Mouse (Mus musculus) stomach, embryonic 15.5 days (tissue): ENCODE measurements around the gene Olfr652. TPM values are rescaled to one million over a fixed set of nuclear protein-coding genes. Genes with fewer than 3 reads are reported as not detected.

Source experiments
- ATAC-seq: fragments of 200-750 bp; cut with Nextera tagmentation; 2 replicates; pipeline ENCODE4 v1.8.0; 2017; ENCODE audit warnings: low read depth, moderate number of reproducible peaks, moderate TSS enrichment; ENCODE audit not compliant: insufficient read depth, low FRiP score
- H3K27ac ChIP-seq: fragments of 300-500 bp; sonication (generic); 2 replicates; pipeline ENCODE4 v1.5.1; 2015; ENCODE audit warnings: mild to moderate bottlenecking, inconsistent platforms
- H3K27me3 ChIP-seq: fragments of 300-500 bp; sonication (generic); replicated peaks from 2 replicates; pipeline ENCODE4 v1.6.1; 2015; ENCODE audit warnings: inconsistent platforms
- H3K36me3 ChIP-seq: fragments of 300-500 bp; sonication (generic); 2 replicates; pipeline ENCODE4 v1.6.1; 2015; ENCODE audit warnings: inconsistent platforms
- H3K4me1 ChIP-seq: fragments of 300-500 bp; sonication (generic); 2 replicates; pipeline ENCODE4 v1.6.1; 2015; ENCODE audit warnings: inconsistent platforms
- H3K4me2 ChIP-seq: fragments of 300-500 bp; sonication (generic); 2 replicates; pipeline ENCODE4 v1.6.1; 2015; ENCODE audit warnings: mild to moderate bottlenecking, inconsistent platforms
- H3K4me3 ChIP-seq: fragments of 300-500 bp; sonication (generic); replicated peaks from 2 replicates; pipeline ENCODE4 v1.5.1; 2015; ENCODE audit warnings: inconsistent platforms
- H3K9ac ChIP-seq: fragments of 300-500 bp; sonication (generic); 2 replicates; pipeline ENCODE4 v1.6.1; 2015; ENCODE audit warnings: inconsistent platforms
- H3K9me3 ChIP-seq: fragments of 300-500 bp; sonication (generic); 2 replicates; pipeline ENCODE4 v1.6.1; 2016; ENCODE audit warnings: inconsistent platforms
- WGBS: fragments of 180-500 bp; shearing (Covaris S2); methylation state at CpG from one replicate; pipeline ENCODE4 v1.1.7; 2015; 5-methylcytosine and 5-hydroxymethylcytosine counted together
- polyA plus RNA-seq: library from polyadenylated mRNA; unstranded; fragments of >200 nt; fragmentation: Nextera tagmentation; extraction: Ambion mirVana; gene quantifications from 2 replicates; pipeline ENCODE4 v1.2.1, GENCODE M21; 2015

Olfr652 gene
- not detected in 2 replicates for polyA plus RNA-seq

DNA sequence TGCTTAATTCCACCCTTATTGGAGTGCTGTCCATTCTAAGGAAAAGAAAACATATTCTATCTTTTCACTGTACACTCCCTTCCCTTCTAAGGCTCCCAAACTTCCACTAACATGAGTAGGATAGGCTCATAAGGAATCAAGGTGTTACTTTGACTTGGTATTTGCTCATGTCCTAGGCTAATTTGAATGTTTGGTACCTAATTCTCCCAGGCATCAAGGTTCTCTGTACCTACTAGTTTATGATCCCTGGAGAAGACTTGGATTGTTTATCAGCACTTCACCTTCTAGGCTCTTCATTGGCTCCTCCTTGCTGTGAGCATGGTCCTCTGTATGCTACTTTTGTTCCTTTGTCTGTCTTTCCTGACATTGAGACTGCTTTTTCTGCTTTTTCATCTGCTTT, at the start of gene Olfr652:
Gene Olfr652, plus strand, starts transcription at position 301 of the 400 bp plus-strand sequence.
- H3K4me2 ChIP-seq: no peak within 1 kb of the TSS
- no peak within 1 kb of the TSS for H3K9ac ChIP-seq
- H3K9me3 ChIP-seq: no peaks in the 10 kb centered on the region
- H3K4me1 ChIP-seq: no peaks in the 10 kb centered on the region
- no peaks in the 10 kb centered on the region for H3K36me3 ChIP-seq
- no peaks in the 10 kb centered on the region for H3K27me3 ChIP-seq
- no peak within 1 kb of the TSS for H3K4me3 ChIP-seq
- H3K27ac ChIP-seq: no peak within 1 kb of the TSS
- ATAC-seq: no peak

- WGBS: 80% methylated on average over 5 of the region's 5 CpGs
- ATAC-seq: no peak
- no peak within 1 kb of the TSS for H3K4me3 ChIP-seq
Observed at GRCm38 (mm10) chr7:104549833-104550232, 10.9 kb upstream of the Olfr652 start, which contains the start of gene Olfr651. Gene Olfr651, plus strand, starts transcription at chr7:104550133.

DNA sequence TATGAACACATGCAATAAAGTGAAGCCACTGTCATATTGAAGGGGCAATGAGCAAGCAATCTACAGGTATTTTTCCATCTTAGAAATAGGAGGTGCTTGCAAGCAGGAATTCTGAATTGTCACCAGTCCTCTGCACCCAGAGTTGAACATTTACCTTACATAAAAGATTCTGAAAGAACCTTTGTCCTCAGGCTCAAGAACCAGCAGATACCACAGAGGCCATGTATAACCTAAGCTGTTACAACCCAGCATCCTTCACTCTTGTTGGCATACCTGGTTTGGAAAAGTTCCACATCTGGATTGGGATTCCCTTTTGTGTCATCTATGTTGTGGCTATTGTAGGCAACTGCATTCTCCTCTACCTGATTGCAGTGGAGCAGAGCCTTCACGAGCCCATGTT, 8.0 kb upstream of the Olfr652 start:
- Histone ChIP-seq H3K27ac (no peak overlapping the region), H3K4me2 (no peak overlapping the region), H3K9me3 (no peaks in the 10 kb centered on the region), H3K4me3 (no peak overlapping the region), H3K27me3 (no peaks in the 10 kb centered on the region), H3K4me1 (no peaks in the 10 kb centered on the region), H3K9ac (no peak overlapping the region), H3K36me3 (no peaks in the 10 kb centered on the region)
- WGBS: 60% methylated on average over 1 of the region's 1 CpGs
- ATAC-seq: no peak

More at GRCm38 (mm10) chr7:104549833-104550232, 10.9 kb upstream of the Olfr652 start, which contains the start of gene Olfr651:
- Histone ChIP-seq H3K4me2 (no peak within 1 kb of the TSS), H3K36me3 (no peaks in the 10 kb centered on the region), H3K9me3 (no peaks in the 10 kb centered on the region), H3K9ac (no peak within 1 kb of the TSS), H3K27me3 (no peaks in the 10 kb centered on the region), H3K27ac (no peak within 1 kb of the TSS), H3K4me1 (no peaks in the 10 kb centered on the region)

DNA sequence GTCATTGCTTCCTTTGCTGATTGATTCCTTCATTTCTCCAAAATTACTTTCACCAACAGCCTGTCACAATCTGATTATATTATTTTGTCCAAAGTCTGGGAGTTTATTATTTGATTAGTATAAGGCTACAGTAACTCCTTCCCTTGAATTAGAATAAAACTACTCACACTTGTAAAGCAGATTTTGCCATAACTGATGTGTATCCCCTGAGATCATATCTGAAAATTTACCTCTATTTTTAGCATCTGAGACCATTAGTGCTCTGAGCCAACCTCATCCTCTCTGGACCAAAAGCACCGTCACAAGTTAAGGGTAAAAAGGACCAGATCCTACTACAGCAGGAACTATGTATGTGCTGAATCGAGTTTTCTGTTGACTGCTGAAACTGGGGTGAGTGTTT, 16.3 kb downstream of the Olfr652 start, which contains the start of gene Olfr653:
Gene Olfr653, plus strand, starts transcription at position 301 of the 400 bp plus-strand sequence.
- no peaks in the 10 kb centered on the region for H3K27me3 ChIP-seq
- ATAC-seq: no peak
- no peak within 1 kb of the TSS for H3K4me2 ChIP-seq
- no peaks in the 10 kb centered on the region for H3K9me3 ChIP-seq
- no peak within 1 kb of the TSS for H3K9ac ChIP-seq
- WGBS: 52% methylated on average over 2 of the region's 2 CpGs
- H3K4me1 ChIP-seq: no peaks in the 10 kb centered on the region
- H3K4me3 ChIP-seq: no peak within 1 kb of the TSS
- no peak within 1 kb of the TSS for H3K27ac ChIP-seq
- H3K36me3 ChIP-seq: no peaks in the 10 kb centered on the region

GRCm38 (mm10) chr7:104580846-104581245, 20.1 kb downstream of the Olfr652 start:
- no peak overlapping the region for H3K27ac ChIP-seq
- no peaks in the 10 kb centered on the region for H3K27me3 ChIP-seq
- H3K4me1 ChIP-seq: no peaks in the 10 kb centered on the region
- H3K9me3 ChIP-seq: no peaks in the 10 kb centered on the region
- H3K36me3 ChIP-seq: no peaks in the 10 kb centered on the region
- no peak overlapping the region for H3K4me2 ChIP-seq
- H3K9ac ChIP-seq: no peak overlapping the region
- ATAC-seq: no peak
- 86% methylated on average over 4 of the region's 4 CpGs for WGBS
- H3K4me3 ChIP-seq: no peak overlapping the region

- H3K27ac ChIP-seq: no peak overlapping the region
- no peak overlapping the region for H3K4me3 ChIP-seq
- H3K27me3 ChIP-seq: no peaks in the 10 kb centered on the region
- H3K4me1 ChIP-seq: no peaks in the 10 kb centered on the region
- no peaks in the 10 kb centered on the region for H3K9me3 ChIP-seq
- ATAC-seq: no peak
- H3K4me2 ChIP-seq: no peak overlapping the region
- H3K9ac ChIP-seq: no peak overlapping the region
- 79% methylated on average over 4 of the region's 4 CpGs for WGBS
- no peaks in the 10 kb centered on the region for H3K36me3 ChIP-seq
Observed at GRCm38 (mm10) chr7:104581429-104581828, 20.7 kb downstream of the Olfr652 start.

DNA sequence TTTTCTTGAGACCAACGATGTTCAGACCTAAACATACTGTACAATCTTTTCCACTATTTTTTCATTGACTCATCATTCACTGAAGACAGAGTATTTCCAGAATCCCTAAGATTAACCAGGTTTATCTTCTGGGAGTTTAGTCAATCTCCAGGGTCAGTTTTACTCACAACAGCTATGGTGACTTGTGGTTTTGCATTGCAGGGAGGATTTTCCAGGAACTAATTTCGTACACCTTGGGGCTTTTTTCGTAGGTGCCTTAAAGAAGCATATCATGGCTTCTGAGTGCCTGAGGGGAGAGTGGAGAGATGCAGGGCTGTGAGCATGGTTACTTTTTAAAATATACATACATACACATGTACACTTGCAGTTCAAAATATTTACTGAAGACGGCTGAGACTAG, 26.0 kb downstream of the Olfr652 start, which contains the start of gene Olfr654:
Gene Olfr654, plus strand, starts transcription at position 301 of the 400 bp plus-strand sequence.
- H3K4me1 ChIP-seq: no peaks in the 10 kb centered on the region
- no peaks in the 10 kb centered on the region for H3K9me3 ChIP-seq
- no peak within 1 kb of the TSS for H3K4me2 ChIP-seq
- H3K27ac ChIP-seq: no peak within 1 kb of the TSS
- no peak within 1 kb of the TSS for H3K9ac ChIP-seq
- ATAC-seq: no peak
- H3K36me3 ChIP-seq: no peaks in the 10 kb centered on the region
- no peak within 1 kb of the TSS for H3K4me3 ChIP-seq
- no peaks in the 10 kb centered on the region for H3K27me3 ChIP-seq
- WGBS: 74% methylated on average over 4 of the region's 4 CpGs

DNA sequence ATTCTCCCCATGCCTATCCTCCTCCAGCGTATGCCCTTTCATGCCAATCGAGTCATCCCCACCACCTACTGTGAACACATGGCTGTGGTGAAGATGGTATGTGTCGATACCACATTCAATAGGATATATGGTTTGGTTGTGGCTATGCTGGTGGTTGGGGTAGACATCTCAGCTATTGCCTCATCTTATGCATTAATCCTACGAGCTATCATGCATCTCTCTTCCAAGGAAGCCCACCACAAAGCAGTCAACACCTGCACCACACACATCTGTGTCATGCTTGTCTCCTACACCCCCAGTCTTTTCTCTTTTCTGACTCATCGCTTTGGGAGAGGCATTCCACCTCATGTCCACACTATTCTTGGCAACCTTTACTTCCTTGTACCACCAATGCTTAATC, 27.6 kb downstream of the Olfr652 start:
- WGBS: 82% methylated on average over 5 of the region's 5 CpGs
- H3K36me3 ChIP-seq: no peaks in the 10 kb centered on the region
- H3K4me2 ChIP-seq: no peak overlapping the region
- H3K9me3 ChIP-seq: no peaks in the 10 kb centered on the region
- no peaks in the 10 kb centered on the region for H3K4me1 ChIP-seq
- ATAC-seq: no peak
- no peak overlapping the region for H3K27ac ChIP-seq
- H3K4me3 ChIP-seq: no peak overlapping the region
- H3K9ac ChIP-seq: no peak overlapping the region
- no peaks in the 10 kb centered on the region for H3K27me3 ChIP-seq

DNA sequence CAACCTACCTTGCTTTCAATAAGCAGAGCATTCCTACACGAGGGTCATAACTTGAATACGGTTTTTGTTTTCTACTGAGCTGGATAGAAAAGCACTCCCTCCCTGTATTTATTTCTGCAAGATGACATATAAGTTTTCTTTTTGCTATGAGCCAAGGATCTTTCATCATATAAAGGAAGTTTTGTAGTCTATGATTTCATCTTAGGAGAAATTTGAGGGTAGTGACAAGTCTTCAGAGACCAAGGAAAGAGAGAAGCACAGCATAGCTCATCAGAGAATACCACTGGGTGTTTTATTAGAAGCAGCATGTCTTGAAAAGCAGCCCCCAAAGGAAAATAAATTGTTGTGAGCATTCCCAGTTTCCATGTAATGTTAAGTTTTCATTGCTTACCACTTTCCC, 41.0 kb downstream of the Olfr652 start, which contains the start of gene Olfr655:
Gene Olfr655, minus strand, starts transcription at position 101 of the 400 bp plus-strand sequence.
- no peak for ATAC-seq
- no peaks in the 10 kb centered on the region for H3K36me3 ChIP-seq

DNA sequence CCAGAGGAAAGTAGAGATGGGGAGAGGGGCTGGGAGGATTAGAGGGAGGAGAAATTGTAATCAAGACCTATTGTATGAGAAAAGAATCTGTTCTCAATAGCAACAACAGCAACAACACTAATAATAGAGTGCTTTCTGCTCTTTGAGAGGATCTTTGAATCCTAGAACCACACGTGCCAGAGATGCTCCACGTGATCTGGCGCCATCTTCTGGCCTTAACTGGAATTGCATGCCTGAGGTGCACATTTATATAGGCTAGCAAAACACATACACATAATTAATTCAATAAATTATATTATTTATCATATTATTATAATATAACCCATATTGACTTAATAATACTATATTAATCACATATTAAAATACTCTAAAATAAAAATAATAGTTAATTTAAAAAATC, 42.5 kb downstream of the Olfr652 start:
- Histone ChIP-seq H3K9ac (no peak overlapping the region), H3K27ac (no peak overlapping the region), H3K4me1 (no peaks in the 10 kb centered on the region), H3K9me3 (no peaks in the 10 kb centered on the region), H3K27me3 (no peaks in the 10 kb centered on the region), H3K4me2 (no peak overlapping the region), H3K36me3 (no peaks in the 10 kb centered on the region), H3K4me3 (no peak overlapping the region)
- WGBS: 3% methylated on average over 3 of the region's 3 CpGs
- ATAC-seq: no peak

More for the DNA sequence above, 41.0 kb downstream of the Olfr652 start, which contains the start of gene Olfr655:
- H3K4me1 ChIP-seq: no peaks in the 10 kb centered on the region
- 86% methylated on average over 2 of the region's 2 CpGs for WGBS
- H3K4me2 ChIP-seq: no peak within 1 kb of the TSS
- no peak within 1 kb of the TSS for H3K27ac ChIP-seq
- no peak within 1 kb of the TSS for H3K9ac ChIP-seq
- H3K9me3 ChIP-seq: no peaks in the 10 kb centered on the region
- no peak within 1 kb of the TSS for H3K4me3 ChIP-seq
- H3K27me3 ChIP-seq: no peaks in the 10 kb centered on the region

DNA sequence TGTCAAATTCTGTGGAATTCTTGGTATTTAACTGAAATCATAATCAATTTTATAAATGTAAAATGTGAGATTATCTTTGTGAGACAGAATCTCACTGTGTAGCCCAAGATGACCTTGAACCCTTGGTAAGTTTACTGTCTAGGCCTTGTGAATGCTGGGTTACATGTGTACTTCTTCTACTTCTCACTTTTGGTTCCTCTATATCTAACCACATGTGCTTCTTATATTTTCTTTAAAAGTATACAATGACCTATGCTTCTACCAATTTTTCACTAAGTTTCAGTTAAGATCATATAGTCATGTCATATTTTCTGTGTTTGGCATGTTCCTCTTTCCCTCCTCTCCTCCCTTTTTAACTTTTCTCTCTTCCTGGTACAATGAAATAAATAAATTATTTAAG, 44.0 kb downstream of the Olfr652 start:
- Histone ChIP-seq H3K4me1 (no peaks in the 10 kb centered on the region), H3K9me3 (no peaks in the 10 kb centered on the region), H3K4me3 (no peak overlapping the region), H3K27me3 (no peaks in the 10 kb centered on the region), H3K9ac (no peak overlapping the region), H3K36me3 (no peaks in the 10 kb centered on the region), H3K4me2 (no peak overlapping the region), H3K27ac (no peak overlapping the region)
- no peak for ATAC-seq

DNA sequence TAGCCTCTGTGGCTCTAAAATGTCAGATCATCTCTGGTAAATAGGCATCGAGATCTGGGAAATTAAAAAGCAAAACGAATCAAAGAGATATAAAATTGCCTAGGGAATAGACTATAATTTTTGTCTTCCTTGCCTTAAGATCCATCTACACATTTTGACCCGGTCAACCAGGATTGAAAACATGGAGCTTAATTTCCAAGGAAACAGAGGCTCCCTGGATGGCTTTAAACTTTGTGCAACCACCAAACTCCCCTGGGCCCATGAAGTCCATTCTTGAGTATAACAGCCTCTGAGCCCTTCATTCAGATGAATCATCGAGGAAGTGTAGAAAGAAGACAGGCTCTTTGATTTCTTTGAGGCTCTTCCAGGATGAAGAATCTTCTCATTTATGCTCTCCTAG, 53.0 kb downstream of the Olfr652 start, which contains the start of gene Olfr656:
Gene Olfr656, plus strand, starts transcription at position 301 of the 400 bp plus-strand sequence.
- no peaks in the 10 kb centered on the region for H3K9me3 ChIP-seq
- H3K4me3 ChIP-seq: no peak within 1 kb of the TSS
- no peaks in the 10 kb centered on the region for H3K36me3 ChIP-seq
- 79% methylated on average over 4 of the region's 4 CpGs for WGBS
- H3K4me1 ChIP-seq: no peaks in the 10 kb centered on the region
- H3K9ac ChIP-seq: no peak within 1 kb of the TSS
- no peaks in the 10 kb centered on the region for H3K27me3 ChIP-seq
- no peak within 1 kb of the TSS for H3K27ac ChIP-seq
- ATAC-seq: no peak
- H3K4me2 ChIP-seq: no peak within 1 kb of the TSS
